Mouse (Mus musculus) ES-Bruce4 (cell line): Measurements from ENCODE around the gene Cenps. TPM values are rescaled to one million over a fixed set of nuclear protein-coding genes. Genes with fewer than 3 reads are reported as not detected.

Source experiments
- H3K27ac ChIP-seq: 2 replicates; pipeline ENCODE4 v1.5.1; 2012; ENCODE audit warnings: low read length, inconsistent platforms; ENCODE audit not compliant: insufficient read depth
- H3K27me3 ChIP-seq: 2 replicates; pipeline ENCODE4 v1.6.1; 2012; ENCODE audit warnings: mild to moderate bottlenecking, low read length, inconsistent platforms; ENCODE audit not compliant: control insufficient read depth, poor library complexity, insufficient read depth, severe bottlenecking
- H3K36me3 ChIP-seq: 2 replicates; pipeline ENCODE4 v1.6.1; 2012; ENCODE audit warnings: inconsistent platforms, mild to moderate bottlenecking, low read length, moderate library complexity; ENCODE audit not compliant: control insufficient read depth, poor library complexity, insufficient read depth, severe bottlenecking
- H3K4me1 ChIP-seq: one replicate; pipeline ENCODE4 v1.8.1; 2011; ENCODE audit warnings: low read length; ENCODE audit not compliant: control insufficient read depth, insufficient read depth
- H3K4me3 ChIP-seq: 2 replicates; pipeline ENCODE4 v1.5.1; 2011; ENCODE audit warnings: low read depth, mild to moderate bottlenecking, low read length
- H3K9ac ChIP-seq: 2 replicates; pipeline ENCODE4 v1.6.1; 2012; ENCODE audit warnings: low read depth, mild to moderate bottlenecking, inconsistent platforms; ENCODE audit not compliant: poor library complexity, severe bottlenecking
- H3K9me3 ChIP-seq: replicated peaks from 2 replicates; pipeline ENCODE4 v1.6.1; 2012; ENCODE audit warnings: mild to moderate bottlenecking, low read length, inconsistent platforms; ENCODE audit not compliant: control insufficient read depth, poor library complexity, insufficient read depth, severe bottlenecking
- CTCF ChIP-seq: IDR thresholded peaks from one replicate; pipeline ENCODE4 v1.8.1; 2011; ENCODE audit warnings: low read depth, low read length
- EP300 ChIP-seq: IDR thresholded peaks from 2 replicates; pipeline ENCODE4 v1.6.1; 2011; ENCODE audit warnings: low read depth, low read length; ENCODE audit not compliant: insufficient read depth
- POLR2A ChIP-seq: IDR thresholded peaks from one replicate; pipeline ENCODE4 v1.8.1; 2011; ENCODE audit warnings: low read length; ENCODE audit not compliant: insufficient read depth
- polyA plus RNA-seq: library from polyadenylated mRNA; stranded (reverse); fragments of >200 nt; gene quantifications from 2 replicates; pipeline ENCODE4 v1.2.4, GENCODE M21; 2011; ENCODE audit warnings: low read depth; ENCODE audit not compliant: missing spikeins, insufficient read depth, insufficient read length

Gene Cenps
- polyA plus RNA-seq, 1 experiment: 26.5 TPM

- Histone ChIP-seq H3K36me3 (no peaks in the 10 kb centered on the region), H3K4me1 (peaks cover 2% of the 10 kb centered on the region), H3K9me3 (no peaks in the 10 kb centered on the region), H3K27me3 (no peaks in the 10 kb centered on the region), H3K27ac (no peak overlapping the region), H3K4me3 (no peak overlapping the region), H3K9ac (no peak overlapping the region)
- TF ChIP-seq EP300 (no peak), POLR2A (no peak), CTCF (no peak)
Observed at GRCm38 (mm10) chr4:149080111-149080510, 57.3 kb downstream of the Cenps start.

- H3K36me3 ChIP-seq: no peaks in the 10 kb centered on the region
- TF ChIP-seq EP300 (no peak), CTCF (no peak), POLR2A (no peak)
- H3K9me3 ChIP-seq: no peaks in the 10 kb centered on the region
- H3K27ac ChIP-seq: no peak overlapping the region
- no peak overlapping the region for H3K4me3 ChIP-seq
- peaks cover 2% of the 10 kb centered on the region for H3K4me1 ChIP-seq
- H3K27me3 ChIP-seq: no peaks in the 10 kb centered on the region
- H3K9ac ChIP-seq: no peak overlapping the region
Observed at GRCm38 (mm10) chr4:149079629-149080028, 57.8 kb downstream of the Cenps start.

GRCm38 (mm10) chr4:149078261-149078660 lies 59.2 kb downstream of the Cenps start:
- Histone ChIP-seq H3K4me1 (peaks cover 5% of the 10 kb centered on the region), H3K27ac (no peak overlapping the region), H3K9ac (no peak overlapping the region), H3K27me3 (no peaks in the 10 kb centered on the region), H3K36me3 (no peaks in the 10 kb centered on the region), H3K9me3 (no peaks in the 10 kb centered on the region), H3K4me3 (no peak overlapping the region)
- TF ChIP-seq EP300: no peak
- TF ChIP-seq CTCF: no peak
- TF ChIP-seq POLR2A: no peak

Other genes with a start within 250 kb of the Cenps start
- gene Pex14, start 37.8 kb downstream of the Cenps start, polyA plus RNA-seq: 31.2 and 32.4 TPM in 2 replicates
- gene Dffa, start 33.5 kb downstream of the Cenps start, polyA plus RNA-seq: 15.5 and 15.8 TPM in 2 replicates
- 0.91 and 1.4 TPM in 2 replicates for gene Cort, start 10.9 kb downstream of the Cenps start, polyA plus RNA-seq
- 109 and 112 TPM in 2 replicates for gene Pgd, start 29.1 kb upstream of the Cenps start, polyA plus RNA-seq
- 40.0 and 54.7 TPM in 2 replicates for gene Kif1b, start 170.1 kb upstream of the Cenps start, polyA plus RNA-seq